Mouse (Mus musculus) embryonic facial prominence, embryonic 10.5 days (tissue): Measurements from ENCODE around the gene L3mbtl4. TPM values are rescaled to one million over a fixed set of nuclear protein-coding genes. Genes with fewer than 3 reads are reported as not detected.
"Not testable (repeated sequence)": the region's sequence is repeated elsewhere in the genome, so short reads cannot be mapped to it uniquely, and the experiment has no call there.

ENCODE experiments used
- DNase-seq: peaks from one replicate; pipeline ENCODE4 v3.0.0-alpha.2; 2017; ENCODE audit warnings: low spot score
- H3K27ac ChIP-seq: fragments of 300-500 bp; sonication (generic); replicated peaks from 2 replicates; pipeline ENCODE4 v1.5.1; 2016; ENCODE audit warnings: mild to moderate bottlenecking
- H3K27me3 ChIP-seq: fragments of 300-500 bp; sonication (generic); replicated peaks from 2 replicates; pipeline ENCODE4 v1.6.1; 2016; ENCODE audit warnings: low read depth, mild to moderate bottlenecking; ENCODE audit not compliant: poor library complexity, severe bottlenecking
- H3K36me3 ChIP-seq: fragments of 300-500 bp; sonication (generic); replicated peaks from 2 replicates; pipeline ENCODE4 v1.6.1; 2016; ENCODE audit warnings: mild to moderate bottlenecking, moderate library complexity
- H3K4me1 ChIP-seq: fragments of 300-500 bp; sonication (generic); 2 replicates; pipeline ENCODE4 v1.6.1; 2016
- H3K4me3 ChIP-seq: fragments of 300-500 bp; sonication (generic); 2 replicates; pipeline ENCODE4 v1.5.1; 2016; ENCODE audit warnings: mild to moderate bottlenecking, moderate library complexity
- H3K9me3 ChIP-seq: fragments of 300-500 bp; sonication (generic); 2 replicates; pipeline ENCODE4 v1.6.1; 2016; ENCODE audit warnings: mild to moderate bottlenecking
- WGBS: fragments of 180-500 bp; shearing (Covaris S2); methylation state at CpG from one replicate; pipeline ENCODE4 v1.1.7; 2016; 5-methylcytosine and 5-hydroxymethylcytosine counted together
- polyA plus RNA-seq: library from polyadenylated mRNA; unstranded; fragments of >200 nt; fragmentation: Nextera tagmentation; extraction: Ambion mirVana; gene quantifications from 2 replicates; pipeline ENCODE4 v1.2.1, GENCODE M21; 2016

L3mbtl4 gene
- polyA plus RNA-seq, 1 experiment from 2014 or later = 0.11 TPM

DNA sequence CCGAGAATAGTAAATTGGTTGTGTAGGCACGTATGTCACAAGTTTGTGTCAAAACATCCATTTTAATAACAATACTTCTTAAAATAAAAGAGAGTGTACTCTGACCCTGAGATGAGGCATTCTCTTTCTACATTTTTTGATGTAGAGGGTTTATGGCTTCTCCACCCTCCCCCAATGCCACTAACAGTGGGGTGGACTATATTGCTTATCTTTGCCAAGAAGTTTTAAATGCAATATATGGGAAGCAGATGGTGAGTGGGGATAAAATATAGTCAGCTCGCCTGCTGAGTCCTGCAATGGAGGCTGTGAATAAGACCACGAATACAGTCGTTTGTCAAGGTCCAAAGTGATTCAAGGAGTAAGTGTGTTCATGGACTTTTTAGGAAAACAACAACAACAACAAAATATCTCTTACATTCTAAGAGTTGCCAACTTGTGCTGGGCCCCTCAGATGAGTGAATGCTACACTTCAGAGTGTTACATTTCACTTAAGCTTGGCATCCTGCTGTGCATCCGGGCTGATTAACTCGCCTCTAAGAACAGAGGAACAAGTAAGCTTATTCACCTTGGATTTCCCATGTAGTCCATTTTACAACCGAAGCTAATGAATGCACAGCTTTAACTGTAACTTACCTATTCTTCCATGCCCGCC, 18.2 kb downstream of the L3mbtl4 start:
- no peak overlapping the region for H3K4me3 ChIP-seq
- H3K27me3 ChIP-seq = no peaks in the 10 kb centered on the region
- peaks cover 7% of the 10 kb centered on the region; the same call in 1 of the 2 replicates for H3K9me3 ChIP-seq
- no peaks in the 10 kb centered on the region for H3K36me3 ChIP-seq
- no peaks in the 10 kb centered on the region for H3K4me1 ChIP-seq
- H3K27ac ChIP-seq = no peak overlapping the region
- WGBS = 51% methylated on average over 9 of the region's 9 CpGs
- no peak for DNase-seq

DNA sequence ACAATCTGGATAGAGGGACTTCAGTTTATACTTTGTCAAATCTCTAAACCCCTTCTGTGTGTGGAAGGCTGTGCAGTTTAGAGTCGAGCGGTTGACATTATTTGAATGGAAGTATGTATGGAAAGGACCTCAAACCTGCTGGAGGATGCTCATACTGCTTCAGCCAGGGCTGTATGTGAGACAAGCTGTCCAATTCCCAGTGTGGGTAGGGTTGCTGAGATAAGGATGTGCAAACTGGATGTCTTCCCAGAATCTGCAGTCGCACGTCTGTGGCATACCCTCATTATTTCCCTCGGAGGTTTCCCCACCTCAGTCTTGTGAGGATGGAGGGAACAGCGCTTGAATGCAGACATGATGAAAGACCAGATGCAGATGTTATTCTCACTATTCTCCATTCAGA, 34.8 kb downstream of the L3mbtl4 start:
- H3K27ac ChIP-seq = no peak overlapping the region
- H3K9me3 ChIP-seq = no peaks in the 10 kb centered on the region; the same call in 1 of the 2 replicates
- no peaks in the 10 kb centered on the region for H3K27me3 ChIP-seq
- no peaks in the 10 kb centered on the region for H3K36me3 ChIP-seq
- H3K4me1 ChIP-seq = no peaks in the 10 kb centered on the region
- H3K4me3 ChIP-seq = no peak overlapping the region
- no peak for DNase-seq
- 88% methylated on average over 6 of the region's 6 CpGs for WGBS

DNA sequence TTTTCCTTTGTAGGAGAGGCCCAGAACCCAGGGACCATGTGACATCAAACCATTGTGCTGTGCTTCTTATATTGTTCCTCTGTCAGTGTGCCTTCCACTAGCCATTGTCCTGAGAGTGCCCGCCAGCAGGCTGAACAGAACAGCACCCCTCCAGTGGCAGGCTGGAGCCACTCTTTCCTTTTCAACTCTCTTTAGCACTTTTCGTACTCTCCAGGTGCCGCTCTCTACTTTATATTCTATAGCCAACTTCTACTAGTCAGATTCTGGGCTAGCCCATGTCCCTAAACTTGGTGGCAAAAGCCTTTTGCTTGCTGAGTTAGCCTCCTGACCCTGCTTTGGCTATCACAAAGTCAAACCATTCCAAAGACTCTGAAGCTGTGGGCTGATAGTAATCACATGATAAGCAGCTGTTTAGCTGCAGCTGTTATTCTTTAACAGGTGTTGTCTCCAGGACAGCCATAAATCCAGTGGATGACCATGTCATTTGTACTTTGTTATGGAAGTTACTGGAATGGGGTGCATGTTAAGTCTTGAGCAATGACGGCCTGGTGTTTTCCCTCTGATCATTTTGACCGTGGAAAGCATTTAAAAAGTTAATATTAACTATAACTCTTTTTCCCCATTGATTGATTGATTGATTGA, 38.8 kb downstream of the L3mbtl4 start:
- no peaks in the 10 kb centered on the region for H3K27me3 ChIP-seq
- no peaks in the 10 kb centered on the region for H3K4me1 ChIP-seq
- 85% methylated on average over 5 of the region's 5 CpGs for WGBS
- no peak overlapping the region for H3K4me3 ChIP-seq
- no peak for DNase-seq
- no peaks in the 10 kb centered on the region for H3K9me3 ChIP-seq
- no peak overlapping the region for H3K27ac ChIP-seq
- H3K36me3 ChIP-seq = no peaks in the 10 kb centered on the region

DNA sequence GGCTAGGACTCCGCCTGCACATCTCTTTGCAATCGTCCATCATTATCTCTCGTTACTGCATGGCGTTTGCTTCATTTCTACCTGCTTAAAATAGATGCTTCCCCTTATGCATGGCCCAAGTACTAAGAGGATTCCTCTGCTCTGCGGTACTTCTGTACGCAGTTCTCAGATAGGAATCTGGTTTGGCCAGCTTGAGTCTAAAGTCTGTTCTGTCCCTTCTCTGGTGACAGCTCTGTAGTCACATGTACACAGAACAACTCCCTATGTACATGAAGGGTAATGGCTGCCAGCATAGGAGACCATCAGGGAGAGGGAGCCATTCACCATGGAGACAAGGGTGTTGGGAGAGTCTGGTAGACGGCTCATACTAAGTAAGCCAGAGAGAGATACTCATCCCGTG, 47.3 kb downstream of the L3mbtl4 start:
- 95% methylated on average over 8 of the region's 8 CpGs for WGBS
- no peaks in the 10 kb centered on the region for H3K27me3 ChIP-seq
- DNase-seq = no peak

DNA sequence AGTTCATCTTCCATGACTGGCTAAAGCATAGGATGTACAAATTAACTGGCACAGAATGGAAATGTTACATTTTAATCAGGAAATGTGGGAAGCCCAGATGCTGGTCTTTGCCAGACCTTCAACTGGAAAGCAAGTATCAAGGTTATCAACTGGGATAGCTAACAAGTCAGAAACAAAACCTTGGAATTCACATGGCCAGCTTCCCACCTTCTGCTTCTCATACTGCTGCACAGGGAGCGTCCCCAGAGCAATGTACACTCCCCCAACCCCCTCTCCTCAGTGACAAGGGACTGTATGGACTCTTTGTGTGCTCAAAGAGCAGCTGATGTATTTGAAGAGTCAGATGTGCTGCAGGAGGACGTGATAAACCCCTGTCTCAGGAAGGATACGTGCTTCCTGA, 49.0 kb downstream of the L3mbtl4 start:
- Histone ChIP-seq H3K4me3 (no peak overlapping the region), H3K4me1 (no peaks in the 10 kb centered on the region), H3K27ac (no peak overlapping the region), H3K9me3 (no peaks in the 10 kb centered on the region), H3K27me3 (no peaks in the 10 kb centered on the region), H3K36me3 (no peaks in the 10 kb centered on the region)
- 50% methylated on average over 3 of the region's 3 CpGs for WGBS
- no peak for DNase-seq

More for the DNA sequence above, 47.3 kb downstream of the L3mbtl4 start:
- Histone ChIP-seq H3K4me3 (no peak overlapping the region), H3K9me3 (no peaks in the 10 kb centered on the region), H3K4me1 (no peaks in the 10 kb centered on the region), H3K27ac (no peak overlapping the region), H3K36me3 (no peaks in the 10 kb centered on the region)

DNA sequence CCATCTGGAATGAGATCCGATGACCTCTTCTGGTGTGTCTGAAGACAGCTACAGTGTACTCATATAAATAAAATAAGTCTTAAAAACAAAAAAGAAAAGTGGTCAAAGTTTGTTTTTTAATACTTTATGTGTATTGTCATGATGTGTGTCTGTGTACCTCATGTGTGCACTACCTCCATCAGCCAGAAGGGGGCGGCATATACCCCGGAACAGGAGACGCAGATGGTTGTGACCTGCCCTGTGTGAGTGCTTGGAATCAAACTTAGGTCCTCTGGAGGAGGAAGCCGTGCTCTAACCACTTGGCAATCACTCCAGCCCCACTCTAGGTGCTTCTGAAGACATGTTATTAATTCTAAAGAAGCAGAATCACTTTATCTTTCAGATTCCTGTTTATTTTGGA, 58.6 kb downstream of the L3mbtl4 start:
- Histone ChIP-seq H3K9me3 (no peaks in the 10 kb centered on the region), H3K27me3 (no peaks in the 10 kb centered on the region), H3K27ac (no peak overlapping the region), H3K4me3 (no peak overlapping the region), H3K36me3 (no peaks in the 10 kb centered on the region), H3K4me1 (no peaks in the 10 kb centered on the region)
- WGBS = 77% methylated on average over 5 of the region's 5 CpGs
- DNase-seq = no peak

DNA sequence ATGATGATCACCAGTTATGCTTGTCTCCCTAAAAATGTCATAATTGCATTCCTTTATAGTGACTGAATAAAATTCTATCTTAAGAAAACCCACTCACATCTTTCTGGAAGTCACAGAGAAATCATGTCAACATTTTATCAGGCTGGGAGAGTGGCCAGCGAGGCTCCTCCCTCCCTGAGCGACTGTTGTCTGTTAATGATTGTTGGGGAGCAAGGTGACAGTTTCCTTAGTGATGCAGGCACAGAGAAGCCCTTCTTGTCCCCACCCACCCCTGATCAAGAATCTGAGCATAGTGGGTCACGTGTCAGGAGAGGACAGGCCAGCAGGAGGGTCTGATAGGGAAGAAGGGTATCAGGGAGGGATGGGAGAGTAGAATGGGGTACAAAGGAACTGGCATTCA, 59.8 kb downstream of the L3mbtl4 start:
- Histone ChIP-seq H3K27ac (no peak overlapping the region), H3K9me3 (no peaks in the 10 kb centered on the region), H3K27me3 (no peaks in the 10 kb centered on the region), H3K4me3 (no peak overlapping the region), H3K36me3 (no peaks in the 10 kb centered on the region), H3K4me1 (no peaks in the 10 kb centered on the region)
- 71% methylated on average over 3 of the region's 3 CpGs for WGBS
- DNase-seq = no peak

DNA sequence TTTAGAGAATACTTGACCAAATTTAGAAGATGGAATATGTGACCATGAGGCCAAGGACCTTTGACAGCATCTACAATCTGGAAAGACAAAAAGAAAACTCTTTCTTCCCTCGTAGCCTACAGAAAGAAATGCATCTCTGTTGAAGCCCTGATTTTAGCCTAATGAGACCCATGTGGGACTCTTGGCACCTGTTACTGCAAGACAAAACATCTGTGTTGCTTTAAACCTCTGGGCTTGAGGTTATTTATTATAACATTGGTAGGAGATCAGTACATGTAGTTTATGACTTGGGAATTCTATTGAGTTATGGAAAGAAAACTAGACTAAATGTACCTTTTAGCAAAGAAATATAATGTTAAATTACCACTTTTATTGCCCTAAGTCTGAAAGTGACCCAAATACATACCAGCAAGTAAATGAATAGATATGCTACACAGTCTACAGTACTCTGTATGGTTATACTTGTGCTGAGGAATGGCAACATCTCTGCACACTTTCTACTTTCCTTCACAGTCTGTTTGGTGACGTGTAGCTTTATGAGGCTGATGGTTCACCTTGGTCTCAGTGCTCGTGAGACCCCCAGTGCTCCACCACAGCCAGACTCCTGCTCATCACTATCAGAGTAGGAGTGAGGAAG, 65.4 kb downstream of the L3mbtl4 start:
- no peaks in the 10 kb centered on the region for H3K36me3 ChIP-seq
- no peaks in the 10 kb centered on the region for H3K27me3 ChIP-seq
- H3K27ac ChIP-seq = no peak overlapping the region
- H3K4me1 ChIP-seq = peaks cover 3% of the 10 kb centered on the region; the same call in 1 of the 2 replicates
- H3K4me3 ChIP-seq = no peak overlapping the region
- no peaks in the 10 kb centered on the region for H3K9me3 ChIP-seq
- WGBS = 70% methylated on average over 3 of the region's 3 CpGs
- DNase-seq = no peak

DNA sequence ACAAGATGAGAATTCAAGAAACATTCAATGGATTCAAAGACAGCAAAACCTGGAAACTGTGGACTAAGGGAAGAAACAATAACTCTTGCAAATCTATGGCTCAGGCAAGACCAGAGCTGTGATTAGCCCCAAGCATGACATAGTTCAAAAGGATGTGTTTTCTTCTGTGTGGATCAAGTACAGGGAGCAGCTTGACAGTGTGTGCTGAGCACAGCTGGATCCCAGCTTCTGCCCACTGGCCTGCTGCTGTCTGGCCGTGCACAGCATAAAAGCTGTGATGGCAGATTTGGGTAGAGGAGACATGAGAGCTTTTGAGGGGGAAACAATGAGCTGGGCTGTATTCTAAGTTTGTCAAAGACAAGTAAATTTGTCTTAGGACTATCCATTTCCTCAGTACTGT, 84.1 kb downstream of the L3mbtl4 start:
- DNase-seq = no peak
- 42% methylated on average over 1 of the region's 1 CpGs for WGBS
- no peak overlapping the region for H3K27ac ChIP-seq

DNA sequence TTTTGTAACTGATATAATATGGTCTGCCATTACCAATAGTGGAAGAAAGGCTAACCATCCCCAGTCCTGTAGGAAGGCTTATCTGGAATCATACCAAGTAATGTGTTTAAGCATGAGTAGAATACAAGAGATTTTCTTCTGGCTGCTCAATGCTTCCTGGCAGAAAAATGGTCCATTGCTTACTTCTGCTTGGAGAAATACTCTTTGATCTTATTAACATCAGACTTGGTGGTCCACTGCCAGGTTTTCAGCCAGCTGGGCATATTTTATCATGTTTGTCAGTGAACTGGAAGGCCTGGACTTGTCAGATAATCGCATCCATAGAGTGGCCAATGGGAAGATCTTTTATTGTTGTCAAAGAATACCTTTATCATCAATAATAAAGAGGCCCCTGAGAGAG, 97.5 kb downstream of the L3mbtl4 start:
- H3K4me1 ChIP-seq = no peaks in the 10 kb centered on the region
- no peak for DNase-seq
- no peak overlapping the region for H3K4me3 ChIP-seq
- H3K27ac ChIP-seq = no peak overlapping the region
- WGBS = 100% methylated on average over 1 of the region's 1 CpGs
- no peaks in the 10 kb centered on the region for H3K27me3 ChIP-seq
- H3K9me3 ChIP-seq = no peaks in the 10 kb centered on the region
- H3K36me3 ChIP-seq = no peaks in the 10 kb centered on the region

More for the DNA sequence above, 84.1 kb downstream of the L3mbtl4 start:
- Histone ChIP-seq H3K27me3 (no peaks in the 10 kb centered on the region), H3K4me3 (no peak overlapping the region), H3K4me1 (no peaks in the 10 kb centered on the region), H3K9me3 (no peaks in the 10 kb centered on the region), H3K36me3 (no peaks in the 10 kb centered on the region)

DNA sequence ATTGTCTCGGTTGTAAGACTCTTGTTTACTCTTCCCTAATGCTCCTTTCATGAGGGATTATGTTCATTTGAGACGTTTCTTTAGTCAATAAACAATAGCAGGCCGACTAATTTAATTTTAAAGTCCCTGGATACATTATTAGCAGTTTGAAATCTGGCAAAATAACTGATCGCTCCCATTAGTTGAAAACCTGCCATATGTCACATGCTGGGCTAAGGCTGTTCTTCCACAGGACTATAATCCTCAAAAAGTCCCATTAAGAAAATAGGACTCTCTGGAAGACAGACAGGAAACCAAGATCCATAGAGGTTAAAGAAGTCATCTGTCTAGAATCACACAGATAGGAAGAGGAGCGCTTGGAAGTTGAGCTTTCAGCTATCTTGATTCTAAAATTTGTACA, 114.9 kb downstream of the L3mbtl4 start:
- no peaks in the 10 kb centered on the region for H3K27me3 ChIP-seq
- WGBS = 62% methylated on average over 5 of the region's 5 CpGs
- H3K36me3 ChIP-seq = no peaks in the 10 kb centered on the region
- H3K27ac ChIP-seq = no peak overlapping the region
- no peak for DNase-seq
- peaks cover 3% of the 10 kb centered on the region; the same call in 1 of the 2 replicates for H3K4me1 ChIP-seq
- no peak overlapping the region for H3K4me3 ChIP-seq
- no peaks in the 10 kb centered on the region for H3K9me3 ChIP-seq

DNA sequence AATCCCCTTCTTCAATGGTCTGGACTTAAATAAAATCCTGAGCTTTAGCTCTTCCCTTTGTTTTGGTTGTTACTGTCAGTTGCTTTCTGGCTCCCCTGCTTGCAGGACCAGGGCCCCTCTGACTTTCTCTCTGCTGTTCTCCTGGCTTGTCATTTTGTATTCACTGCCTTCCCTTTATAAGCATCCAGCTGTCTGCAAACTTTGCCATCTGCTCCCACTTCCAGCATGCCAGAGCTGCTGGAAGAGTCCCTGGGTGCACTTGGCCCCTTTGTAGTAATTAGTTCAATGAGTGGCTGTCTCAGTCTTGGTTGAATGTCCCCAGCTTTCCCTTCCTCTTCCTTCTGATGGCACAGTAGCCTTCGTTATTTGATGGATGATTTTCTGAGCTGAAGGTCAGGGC, 132.4 kb downstream of the L3mbtl4 start:
- Histone ChIP-seq H3K4me1 (no peaks in the 10 kb centered on the region), H3K36me3 (no peaks in the 10 kb centered on the region), H3K4me3 (no peak overlapping the region), H3K27me3 (no peaks in the 10 kb centered on the region), H3K9me3 (no peaks in the 10 kb centered on the region), H3K27ac (no peak overlapping the region)
- DNase-seq = no peak
- 70% methylated on average over 1 of the region's 1 CpGs for WGBS

DNA sequence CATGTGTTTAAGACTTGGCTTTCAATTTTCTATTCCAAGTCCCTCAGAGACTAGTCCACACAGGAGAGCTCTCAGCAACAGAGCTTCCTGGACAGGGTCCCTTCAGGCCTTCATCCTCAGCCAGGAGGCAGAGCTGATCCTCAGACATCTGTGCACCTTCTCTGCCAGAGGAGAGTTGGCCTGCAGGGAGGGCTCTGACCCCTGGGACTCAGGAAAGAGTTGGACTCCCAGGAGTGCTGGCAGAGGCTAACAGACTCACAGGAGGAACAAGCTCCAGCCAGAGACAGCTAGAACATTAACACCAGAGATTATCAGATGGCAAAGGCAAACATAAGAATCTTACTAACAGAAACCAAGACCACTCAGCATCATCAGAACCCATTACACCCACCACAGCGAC, 133.5 kb downstream of the L3mbtl4 start:
- H3K4me3 ChIP-seq, H3K36me3 ChIP-seq, H3K27ac ChIP-seq, H3K27me3 ChIP-seq, H3K9me3 ChIP-seq, DNase-seq, H3K4me1 ChIP-seq: not testable (repeated sequence)
- 69% methylated on average over 1 of the region's 1 CpGs for WGBS
